Mouse (Mus musculus) fibroblast of lung, adult 2 months (primary cell): ENCODE results near the gene Dclre1c.
"Not testable (repeated sequence)": the region's sequence is repeated elsewhere in the genome, so short reads cannot be mapped to it uniquely, and the experiment has no call there.

Experiments
- DNase-seq: peaks from one replicate; pipeline ENCODE4 v3.0.0-alpha.2; 2011; ENCODE audit warnings: low read depth

Gene Dclre1c

DNA sequence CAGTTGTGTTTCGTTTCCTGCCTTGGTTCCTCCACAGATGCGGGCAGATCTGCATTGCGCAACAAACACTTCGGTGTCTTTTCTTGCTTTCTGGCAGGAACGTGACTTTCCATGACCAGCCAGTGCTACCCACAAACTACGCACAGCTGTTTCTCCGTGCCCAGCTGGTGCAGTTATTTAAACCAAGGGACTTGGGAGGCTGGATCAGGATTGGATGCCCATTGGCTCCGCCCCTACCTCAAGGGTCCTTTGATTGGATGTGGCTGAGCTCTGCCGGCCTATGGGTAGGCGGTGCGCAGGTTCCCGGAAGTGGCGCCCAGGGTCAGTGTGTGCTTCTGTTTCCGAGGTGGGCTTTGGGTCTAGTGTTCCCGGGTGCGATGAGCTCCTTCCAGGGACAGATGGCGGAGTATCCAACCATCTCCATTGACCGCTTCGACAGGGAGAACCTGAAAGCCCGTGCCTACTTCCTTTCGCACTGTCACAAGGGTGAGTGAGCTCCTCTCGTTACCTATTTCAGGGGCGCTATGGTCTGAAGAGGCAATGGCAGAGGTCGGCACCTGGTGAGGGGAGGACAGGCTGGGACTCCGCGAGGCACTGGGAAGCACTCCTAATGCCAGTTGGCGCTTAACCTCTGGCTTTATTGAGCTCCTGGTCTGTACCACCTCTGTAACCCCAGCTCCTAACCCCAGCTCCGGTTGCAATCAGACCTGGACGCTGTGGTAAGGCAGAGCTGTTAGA is at the start of gene Dclre1c:
Gene Dclre1c, plus strand, starts transcription at position 291 of the 738 bp plus-strand sequence.
- peak; percentile 86 for DNase-seq

DNA sequence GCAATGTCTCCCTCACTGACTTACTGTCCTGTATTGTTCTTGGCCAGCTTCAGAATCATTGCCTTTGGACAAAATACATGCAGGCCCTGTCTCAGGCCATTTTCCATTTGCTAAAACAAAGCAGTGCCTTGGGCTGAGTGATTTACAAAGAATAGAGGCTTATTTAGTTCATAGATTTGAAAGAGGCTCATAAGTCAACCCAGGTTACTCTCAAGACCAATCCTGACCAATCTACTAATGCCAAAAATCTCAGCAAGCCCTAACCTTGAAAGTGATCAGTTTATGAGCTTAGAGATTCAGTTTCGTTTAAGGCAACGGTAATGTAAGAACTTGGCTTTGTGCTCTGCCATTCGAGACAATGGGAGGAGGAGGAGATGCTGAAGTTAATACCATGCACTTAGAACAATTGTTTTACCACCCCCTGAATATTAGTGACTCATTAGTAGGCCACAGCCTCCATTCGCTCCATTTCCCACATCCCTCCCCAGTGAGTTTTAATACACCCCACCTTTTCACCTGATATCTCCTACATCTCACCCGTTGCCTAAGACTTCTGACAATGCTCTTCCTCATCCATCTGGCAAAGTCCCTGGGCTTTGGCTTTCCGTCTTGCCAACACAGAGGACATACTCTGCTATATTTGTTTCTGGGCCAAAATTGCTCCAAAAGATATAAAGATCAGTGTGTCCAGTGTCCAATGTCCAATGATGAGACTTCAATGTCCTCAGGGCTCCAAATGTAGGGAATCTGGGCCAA is 36.6 kb upstream of the Dclre1c start:
- DNase-seq: no peak

DNA sequence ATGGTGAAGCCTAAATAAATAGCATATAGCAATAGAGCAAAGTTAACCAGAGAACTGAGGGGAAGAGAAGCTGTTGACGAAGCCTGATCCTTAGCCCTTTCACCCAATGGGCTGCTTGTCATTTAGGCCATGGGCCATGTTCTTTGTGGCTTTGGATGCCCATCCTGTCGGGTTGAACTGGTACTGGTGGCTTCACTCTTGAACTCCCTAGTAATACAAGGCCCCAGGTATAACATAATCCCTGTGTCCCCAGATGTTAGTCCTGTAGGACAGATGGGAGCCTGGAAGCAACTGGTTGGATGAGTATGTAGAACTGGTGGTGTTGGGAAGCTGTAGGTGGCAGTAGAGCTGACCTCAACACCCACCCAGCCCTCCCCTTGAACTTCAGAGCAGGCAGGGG is 32.0 kb upstream of the Dclre1c start:
- DNase-seq: no peak

DNA sequence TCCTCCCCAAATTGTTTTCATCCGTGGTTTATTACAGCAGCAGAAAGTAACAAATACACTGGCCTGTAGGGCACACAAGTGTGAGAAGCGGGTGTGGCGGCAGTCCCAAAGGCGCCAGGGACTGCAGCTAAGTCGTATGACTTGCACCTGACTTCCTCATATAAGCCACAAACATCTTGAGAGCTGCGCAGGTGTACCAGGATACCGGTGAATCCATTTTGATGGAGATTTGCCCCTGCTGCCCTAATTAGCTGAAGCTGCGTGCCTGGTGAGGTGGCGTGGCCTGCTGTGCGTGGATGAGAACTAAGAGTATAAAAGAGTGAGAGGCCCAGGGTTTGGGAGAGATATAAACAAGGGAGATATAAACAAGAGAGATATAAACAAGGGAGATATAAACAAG is 26.8 kb upstream of the Dclre1c start, which contains the start of gene Olah:
Gene Olah, minus strand, starts transcription at position 101 of the 400 bp plus-strand sequence.
- DNase-seq: not testable (repeated sequence)

DNA sequence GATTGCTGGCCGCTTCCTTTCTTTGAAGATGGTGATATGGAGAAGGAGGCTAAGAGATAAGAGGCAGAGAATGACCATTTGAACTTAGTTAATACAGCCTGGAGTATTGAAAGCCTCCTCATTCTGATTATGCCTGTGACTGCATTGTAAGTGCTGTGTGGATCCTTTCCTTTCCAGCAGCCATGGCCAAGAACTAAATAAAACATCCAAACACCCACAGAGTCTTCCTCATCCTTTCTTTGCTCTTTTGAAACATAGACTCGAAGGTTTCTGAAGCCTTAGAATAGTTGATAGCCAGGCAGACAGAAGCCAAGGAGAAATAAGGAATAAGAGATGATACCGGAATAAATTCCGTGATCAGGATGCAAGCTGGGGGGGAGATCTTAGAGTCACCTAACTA is 17.9 kb upstream of the Dclre1c start:
- no peak for DNase-seq

DNA sequence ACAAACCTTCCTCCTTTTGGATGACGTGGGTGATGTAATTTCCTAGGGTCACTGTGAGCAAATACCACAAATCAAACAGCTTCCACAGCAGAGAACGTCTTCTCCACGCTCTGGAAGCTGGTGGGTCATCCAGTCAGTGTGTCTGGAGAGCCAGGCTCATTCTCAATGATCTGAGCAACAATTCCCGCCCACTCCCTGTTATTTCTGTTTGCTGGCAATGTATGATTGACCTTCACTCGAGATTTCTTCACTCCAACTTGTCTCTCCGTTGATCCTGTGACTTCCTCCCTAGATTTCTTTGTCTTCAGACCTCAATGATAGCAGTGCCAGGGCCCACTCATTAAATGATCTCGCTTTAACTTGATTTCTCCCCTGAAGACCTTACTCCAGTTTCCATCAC is 16.2 kb upstream of the Dclre1c start:
- no peak for DNase-seq

DNA sequence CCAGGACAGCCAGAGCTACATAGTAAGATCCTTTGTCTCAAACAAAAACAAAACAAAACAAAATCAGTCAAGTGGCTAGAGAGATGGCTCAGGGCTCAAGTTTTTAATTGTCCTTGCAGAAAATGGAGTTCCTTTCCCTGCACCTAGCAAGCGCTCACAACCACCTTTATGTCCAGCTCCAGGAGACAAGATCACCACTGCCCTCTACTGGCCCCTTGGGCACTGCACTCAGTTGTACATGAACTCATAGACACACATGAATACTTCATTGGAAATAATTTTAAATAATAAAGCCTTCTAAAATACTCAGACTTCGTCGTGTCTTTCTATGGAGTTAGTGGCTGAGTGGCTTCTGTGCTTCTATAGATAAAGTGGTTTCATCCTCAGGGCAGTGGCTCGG is 9.7 kb upstream of the Dclre1c start:
- DNase-seq: no peak

DNA sequence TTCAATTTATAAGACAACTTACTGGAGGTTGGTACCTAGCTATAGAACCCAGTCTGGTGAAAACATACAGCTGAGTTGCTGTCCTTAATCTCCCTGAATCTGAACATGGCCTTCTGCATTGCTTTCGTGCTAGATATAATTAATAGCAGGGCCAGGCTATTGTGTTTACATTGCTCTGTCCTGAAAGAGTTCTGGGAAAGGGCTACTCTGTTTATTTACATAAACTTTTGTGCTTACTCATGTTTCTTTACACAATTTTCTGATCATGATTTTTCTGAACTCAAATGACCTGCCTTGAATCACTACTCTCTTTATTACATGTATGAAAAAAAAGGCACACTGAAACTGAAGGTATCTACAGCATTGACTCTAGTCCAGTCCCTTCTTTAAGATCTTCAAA is 8.3 kb upstream of the Dclre1c start:
- DNase-seq: no peak

DNA sequence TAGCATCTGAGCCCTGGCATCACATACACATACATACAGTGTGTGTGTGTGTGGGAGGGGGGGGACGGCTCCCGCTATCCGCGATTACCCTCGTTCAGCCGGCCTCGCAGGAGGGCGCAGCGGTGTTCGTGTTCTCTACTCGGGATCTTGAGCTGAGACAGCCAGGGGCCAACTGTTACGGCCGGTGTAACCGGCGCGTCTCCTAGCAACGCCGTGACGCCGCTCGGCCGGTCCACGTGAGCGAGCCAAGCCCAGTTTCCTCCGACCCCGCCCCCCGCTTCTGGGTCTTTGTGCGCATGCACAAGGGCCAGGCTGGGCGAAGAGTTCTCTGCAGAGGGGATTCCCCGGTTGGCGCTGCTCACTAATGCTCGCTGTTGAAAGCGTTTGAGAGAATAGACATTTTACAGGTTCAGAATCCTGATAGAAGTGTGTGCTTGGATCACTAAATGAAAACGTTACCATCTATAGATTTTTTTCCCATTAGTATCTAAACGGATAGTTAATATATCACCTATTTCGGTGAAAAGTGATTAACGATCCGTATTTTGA is 5.0 kb upstream of the Dclre1c start:
- peak; percentile 76 for DNase-seq

DNA sequence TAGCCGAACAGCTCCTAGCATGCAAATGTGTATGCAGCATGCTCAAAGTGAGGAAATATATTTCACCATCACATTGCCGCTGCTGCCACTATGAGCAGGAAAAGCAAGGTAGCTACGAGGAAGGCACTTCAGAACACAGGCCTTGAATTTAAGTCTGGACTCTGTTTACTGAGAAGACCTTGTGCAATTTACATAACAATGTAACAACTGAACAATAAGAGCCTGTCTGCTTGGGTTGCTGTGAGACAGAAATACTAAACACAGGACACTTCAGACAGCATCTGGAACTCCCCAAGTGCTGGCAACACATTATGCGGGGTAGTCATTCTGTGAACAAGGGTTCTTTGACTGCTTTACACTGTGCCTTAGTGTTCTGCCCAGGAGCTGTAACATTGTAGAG is 3.8 kb upstream of the Dclre1c start:
- DNase-seq: no peak

DNA sequence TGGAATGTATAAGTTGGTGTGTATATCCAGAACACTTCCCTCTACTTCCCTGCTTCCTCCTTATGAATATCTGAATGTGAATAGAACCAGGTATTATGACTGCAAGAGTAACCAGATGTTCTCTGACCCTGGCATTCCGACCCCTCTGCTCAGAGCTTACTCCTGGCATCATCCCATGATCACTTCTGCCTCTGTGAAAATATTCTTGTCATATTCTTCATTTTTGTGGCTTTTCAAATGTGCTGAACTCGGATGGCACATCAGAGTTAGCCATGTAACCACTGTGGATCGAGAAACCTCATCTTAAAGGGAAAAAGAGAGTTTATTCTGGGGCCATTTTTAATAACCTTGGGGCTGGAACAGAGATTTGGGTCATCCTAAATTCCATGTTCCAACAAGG is 1.4 kb upstream of the Dclre1c start, which contains the start of gene Meig1:
Gene Meig1, minus strand, starts transcription at position 101 of the 400 bp plus-strand sequence.
- DNase-seq: no peak

DNA sequence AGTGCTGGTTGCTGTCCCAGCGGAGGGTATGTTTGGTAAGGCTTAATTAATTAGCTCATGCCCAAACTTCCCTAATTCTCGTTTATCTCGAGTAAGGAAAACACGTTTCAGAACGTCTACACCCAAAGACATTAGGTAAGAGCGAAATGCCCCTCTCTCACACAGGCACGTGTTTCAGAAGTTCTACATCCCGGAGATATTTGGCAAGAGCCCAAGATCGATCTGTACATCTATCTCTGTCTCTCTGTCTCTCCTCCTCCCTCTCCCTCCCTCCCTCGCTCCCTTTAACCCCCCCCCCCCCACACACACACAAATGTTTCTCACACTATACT is 614 bp downstream of the Dclre1c start:
- no peak for DNase-seq

DNA sequence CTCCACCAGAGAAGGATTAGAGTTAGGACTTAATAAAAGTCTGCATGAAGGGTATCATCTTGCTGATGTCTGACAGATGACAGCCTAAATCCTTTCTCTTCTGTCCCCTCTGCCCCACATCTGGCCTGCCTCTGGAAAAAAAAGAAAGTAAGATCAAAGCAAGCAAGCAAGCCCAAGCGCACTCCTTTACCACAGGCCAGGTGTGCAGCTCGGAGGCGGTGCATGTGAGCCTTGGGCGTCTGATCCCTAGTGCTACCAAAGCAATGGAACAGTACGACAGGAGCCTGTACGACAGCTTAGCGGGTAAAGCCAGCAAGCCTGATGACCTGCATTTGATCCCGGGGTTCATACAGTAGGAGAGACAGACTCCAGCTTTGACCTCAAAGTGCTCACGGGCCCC is 7.0 kb downstream of the Dclre1c start:
- DNase-seq: no peak

DNA sequence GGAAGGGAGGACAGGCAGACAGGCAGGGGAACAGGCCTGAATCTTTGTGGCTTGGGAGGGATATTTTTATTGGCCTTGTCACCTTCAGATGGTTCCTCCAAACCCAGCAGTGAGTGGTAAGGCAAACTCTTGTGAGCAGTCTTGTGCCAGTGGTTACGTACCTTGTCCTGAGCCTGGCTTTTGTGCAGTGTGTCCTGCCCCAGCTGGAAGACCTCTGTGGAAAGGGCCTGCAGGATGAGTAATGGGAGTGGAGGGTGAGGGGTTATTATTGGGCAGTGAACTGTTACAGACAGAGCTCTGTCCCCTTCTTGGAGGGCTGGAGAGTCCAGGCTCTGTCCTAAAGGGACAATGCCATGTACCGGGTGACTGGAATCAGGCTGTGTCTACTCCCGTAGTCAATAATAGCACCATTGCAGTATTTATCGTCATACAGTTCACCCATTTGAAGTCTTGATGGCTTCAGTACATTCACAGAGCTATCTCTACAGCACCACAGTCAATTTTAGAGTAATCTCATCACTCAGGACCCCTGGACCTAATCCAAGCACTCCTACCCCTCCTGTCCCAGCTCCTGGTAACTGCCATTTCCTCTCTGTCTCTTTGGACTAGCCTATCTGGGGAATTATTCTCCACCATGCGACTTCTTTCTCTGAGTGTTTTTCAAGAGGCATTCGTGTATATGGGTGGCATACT is 11.6 kb downstream of the Dclre1c start:
- no peak for DNase-seq

DNA sequence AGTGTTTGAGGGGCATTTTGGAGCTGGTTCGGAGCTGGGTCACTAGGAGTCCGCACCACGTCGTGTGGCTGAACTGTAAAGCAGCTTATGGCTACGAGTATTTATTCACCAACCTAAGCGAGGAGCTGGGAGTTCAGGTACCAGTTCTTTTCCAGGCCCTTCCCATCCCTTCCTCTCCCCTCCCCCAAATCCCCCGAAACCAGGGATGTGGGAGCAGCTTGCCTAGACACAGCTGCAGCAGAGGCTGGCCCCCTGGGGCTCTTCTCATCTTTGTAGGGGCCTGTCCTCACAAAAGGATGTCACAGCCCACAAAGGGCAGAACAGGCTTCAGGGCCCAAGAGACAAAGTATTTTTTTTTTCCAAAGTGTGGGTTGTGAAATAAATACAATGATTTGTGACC is 14.0 kb downstream of the Dclre1c start:
- DNase-seq: no peak

DNA sequence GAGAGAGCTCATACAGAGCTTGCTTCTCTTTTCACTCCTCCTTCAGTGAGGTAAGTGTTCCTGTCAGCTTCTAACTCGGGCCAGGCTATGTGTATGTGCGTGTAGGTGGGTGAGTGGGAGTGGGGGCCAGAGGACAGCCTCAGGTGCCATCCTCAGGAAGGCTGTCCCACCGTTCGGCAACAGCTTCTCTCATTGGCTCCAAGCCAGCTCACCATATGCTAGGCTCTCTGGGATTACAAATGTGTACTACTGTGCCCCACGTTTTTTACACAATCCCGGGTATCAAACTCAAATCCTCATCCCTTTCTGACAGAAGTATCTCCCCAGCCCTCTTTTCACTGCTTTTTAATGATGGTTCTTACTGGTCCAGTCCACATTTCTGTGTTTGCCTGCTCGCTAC is 20.3 kb downstream of the Dclre1c start:
- DNase-seq: no peak

DNA sequence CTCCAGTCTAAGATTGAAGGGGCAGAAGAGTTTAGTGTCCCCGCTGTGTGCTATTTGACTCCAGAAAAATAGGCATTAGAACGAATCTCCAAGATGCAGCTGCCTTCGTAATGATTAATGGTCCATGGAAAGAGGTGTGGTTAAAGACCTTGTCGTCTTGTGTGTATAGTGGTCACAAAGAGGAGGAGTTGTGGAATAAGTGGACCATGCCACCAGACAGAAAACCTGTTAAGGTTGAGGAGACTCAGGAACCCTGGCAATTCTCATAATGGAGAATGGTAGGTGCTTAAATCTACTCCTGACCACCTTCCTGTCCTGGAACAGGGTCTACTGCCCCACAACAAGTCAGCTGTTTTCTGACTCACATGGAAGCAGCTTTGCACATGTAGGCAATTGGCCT is 22.1 kb downstream of the Dclre1c start:
- DNase-seq: no peak

DNA sequence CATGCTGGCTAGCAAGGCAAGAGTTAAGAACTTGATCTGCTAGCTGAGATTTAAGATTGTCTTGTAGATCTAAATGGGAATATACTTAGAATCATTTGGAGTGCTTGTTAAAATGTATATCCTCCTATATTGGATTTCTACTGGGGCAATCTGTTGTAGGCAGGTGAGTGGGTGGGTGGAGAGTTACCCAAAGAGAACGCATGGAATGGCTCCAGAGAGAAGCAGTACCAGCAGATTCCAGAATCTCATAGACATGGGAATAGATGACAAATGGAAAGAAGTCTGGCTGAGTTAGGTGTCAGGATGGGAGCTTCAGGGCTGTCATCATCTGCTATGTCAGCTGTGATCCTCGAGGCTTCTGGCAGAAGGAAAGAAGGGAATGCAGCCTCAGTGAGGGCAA is 25.5 kb downstream of the Dclre1c start:
- DNase-seq: no peak

DNA sequence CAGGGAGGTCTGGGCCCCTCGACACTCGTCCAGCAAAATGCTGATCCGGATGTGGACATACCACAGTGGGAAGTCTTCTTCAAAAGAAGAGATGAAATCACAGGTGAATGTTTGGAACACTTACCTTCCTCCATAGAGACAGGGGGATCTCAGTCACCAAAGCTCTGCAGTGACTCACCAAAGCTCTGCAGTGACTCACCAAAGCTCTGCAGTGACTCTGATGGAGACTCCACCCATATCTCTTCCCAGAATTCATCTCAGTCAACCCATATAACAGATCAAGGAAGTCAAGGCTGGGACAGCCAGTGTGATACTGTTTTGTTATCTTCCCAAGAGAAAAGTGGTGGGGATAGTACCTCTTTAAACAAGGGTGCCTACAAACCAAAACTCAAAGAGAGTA is 29.2 kb downstream of the Dclre1c start:
- DNase-seq: no peak

DNA sequence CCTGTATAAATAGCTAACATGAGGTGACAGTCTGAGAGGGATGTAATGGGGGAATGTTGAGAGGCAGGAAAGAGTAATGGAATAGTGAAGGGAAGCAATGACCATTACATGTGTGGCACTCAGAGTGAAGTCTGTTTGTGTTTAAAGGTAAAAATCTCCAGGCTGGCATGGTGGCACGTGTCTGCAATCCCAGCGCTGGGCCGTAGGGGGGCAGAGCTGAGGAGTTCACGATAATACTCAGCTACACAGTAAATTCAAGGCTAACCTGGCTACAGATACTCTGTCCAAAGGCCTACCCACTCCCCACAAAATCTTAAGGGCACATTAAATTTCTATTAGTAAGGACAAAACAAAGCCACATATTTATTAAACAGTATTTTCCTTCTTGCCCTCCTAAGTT is 32.7 kb downstream of the Dclre1c start:
- DNase-seq: no peak

DNA sequence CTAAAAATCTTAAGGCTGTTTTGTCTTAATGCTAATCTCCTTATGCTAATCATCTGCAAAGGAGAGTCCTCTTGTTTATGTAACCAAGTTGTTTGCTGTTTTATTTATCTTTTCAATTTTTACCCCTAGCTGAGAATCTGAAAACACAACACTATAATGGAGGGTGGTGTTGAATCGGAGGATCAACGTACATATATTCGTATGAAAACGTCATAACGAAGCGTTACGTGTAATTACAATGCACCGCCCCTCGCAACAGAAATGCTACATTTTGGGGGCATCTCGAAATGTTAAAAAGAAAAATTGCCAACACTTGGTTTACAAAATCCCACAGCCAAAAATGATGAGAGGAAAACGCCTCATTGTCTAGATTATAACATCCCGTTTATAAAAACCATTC is 50.0 kb downstream of the Dclre1c start:
- DNase-seq: no peak

DNA sequence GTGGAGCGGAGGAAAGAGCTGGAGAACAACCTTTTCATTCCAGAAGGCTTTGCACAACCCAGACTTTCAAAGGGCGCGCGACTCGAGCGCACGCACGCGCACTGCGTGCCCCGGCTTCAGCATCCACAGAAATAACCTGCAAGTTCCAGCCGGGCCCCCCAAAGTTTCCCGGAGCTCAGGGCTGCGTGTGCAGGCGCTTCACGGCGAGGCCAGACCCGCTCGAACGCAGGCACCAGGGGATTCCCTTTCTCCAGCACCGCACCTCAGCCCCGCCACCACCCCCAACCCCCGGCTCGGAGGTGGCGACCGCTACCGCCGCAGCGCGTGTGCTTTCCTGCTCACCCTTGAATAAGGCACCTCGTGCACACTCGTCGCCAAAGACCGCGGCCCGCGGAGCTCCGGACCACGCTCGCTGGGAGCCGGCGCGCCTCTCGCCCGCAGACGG is 50.5 kb downstream of the Dclre1c start:
- no peak for DNase-seq

DNA sequence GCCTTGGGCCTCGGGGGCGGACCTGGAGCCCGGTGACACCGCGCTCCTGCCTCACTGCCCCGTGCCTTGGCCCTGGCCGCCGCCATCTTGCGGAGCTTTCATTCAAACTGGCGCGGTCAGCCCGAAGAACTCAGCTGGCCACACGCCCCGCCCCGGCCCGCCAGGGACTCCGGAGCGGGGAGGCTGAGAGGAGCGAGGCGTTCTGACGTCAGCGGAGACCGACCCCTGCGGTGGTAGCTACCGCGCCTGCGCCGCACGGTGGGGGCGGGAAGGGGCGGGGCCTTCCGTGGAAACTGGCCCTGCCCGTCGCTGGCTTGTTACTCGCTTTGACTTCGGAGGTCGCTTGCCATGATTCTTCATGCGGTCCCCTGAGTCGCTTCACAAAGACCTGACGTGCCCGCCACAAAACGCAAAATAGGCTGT is 50.9 kb downstream of the Dclre1c start, which contains the start of gene Suv39h2:
Gene Suv39h2, minus strand, starts transcription at position 171 of the 423 bp plus-strand sequence.
- DNase-seq: peak; percentile 79
